Mouse (Mus musculus) adrenal gland, adult (tissue): ENCODE measurements around the gene Cnnm2.
"Not testable (repeated sequence)": the region's sequence is repeated elsewhere in the genome, so short reads cannot be mapped to it uniquely, and the experiment has no call there.

Experiments
- DNase-seq, 2 experiments: peaks; one replicate each; pipeline ENCODE4 v3.0.0; 2022 to 2023; ENCODE audit warnings: low spot score in 1 of 2; ENCODE audit not compliant: inconsistent age in 2 of 2

Cnnm2 gene

GRCm38 (mm10) chr19:46761247-46761946 lies at the start of gene Cnnm2:
Gene Cnnm2, plus strand, starts transcription at chr19:46761596.
- peak; percentile 100 for DNase-seq

- DNase-seq, result no peak
These were observed 47.2 kb upstream of the Cnnm2 start for GRCm38 (mm10) chr19:46714234-46714633.

GRCm38 (mm10) chr19:46715016-46715415 lies 46.4 kb upstream of the Cnnm2 start:
- peak; percentile 74 to 81 for DNase-seq

- DNase-seq, result peak; percentile 44 to 63
These were observed 43.2 kb upstream of the Cnnm2 start for GRCm38 (mm10) chr19:46718150-46718549.

- no peak for DNase-seq
These were observed 37.0 kb upstream of the Cnnm2 start for GRCm38 (mm10) chr19:46724411-46724810.

- DNase-seq, result peak in 1 of 2 experiments; percentile 59
These were observed 35.3 kb upstream of the Cnnm2 start for GRCm38 (mm10) chr19:46726142-46726541.

- DNase-seq, result peak; percentile 61 to 77
These were observed 34.2 kb upstream of the Cnnm2 start for GRCm38 (mm10) chr19:46727140-46727736.

- peak; percentile 44 to 74 for DNase-seq
These were observed 33.4 kb upstream of the Cnnm2 start for GRCm38 (mm10) chr19:46727945-46728540.

- no peak for DNase-seq
These were observed 32.5 kb upstream of the Cnnm2 start for GRCm38 (mm10) chr19:46728909-46729308.

- no peak for DNase-seq
These were observed 30.0 kb upstream of the Cnnm2 start for GRCm38 (mm10) chr19:46731351-46731750.

- not testable (repeated sequence) for DNase-seq
These were observed 28.7 kb upstream of the Cnnm2 start for GRCm38 (mm10) chr19:46732673-46733072.

- no peak for DNase-seq
These were observed 27.8 kb upstream of the Cnnm2 start for GRCm38 (mm10) chr19:46733626-46734025.

GRCm38 (mm10) chr19:46735241-46735640 lies 26.2 kb upstream of the Cnnm2 start:
- DNase-seq, result no peak

GRCm38 (mm10) chr19:46737106-46737505 lies 24.3 kb upstream of the Cnnm2 start:
- peak in 1 of 2 experiments; percentile 49 for DNase-seq

GRCm38 (mm10) chr19:46740341-46741008 lies 20.9 kb upstream of the Cnnm2 start:
- DNase-seq, result peak; percentile 53 to 90

- DNase-seq, result no peak
These were observed 19.8 kb upstream of the Cnnm2 start for GRCm38 (mm10) chr19:46741574-46741973.

- no peak for DNase-seq
These were observed 16.7 kb upstream of the Cnnm2 start for GRCm38 (mm10) chr19:46744681-46745080.

- DNase-seq, result no peak
These were observed 13.6 kb upstream of the Cnnm2 start for GRCm38 (mm10) chr19:46747799-46748198.

- DNase-seq, result no peak
These were observed 9.2 kb upstream of the Cnnm2 start for GRCm38 (mm10) chr19:46752235-46752634.

- peak; percentile 53 to 77 for DNase-seq
These were observed 6.3 kb upstream of the Cnnm2 start for GRCm38 (mm10) chr19:46755066-46755465.

GRCm38 (mm10) chr19:46756221-46756620 lies 5.2 kb upstream of the Cnnm2 start:
- no peak for DNase-seq

- DNase-seq, result no peak
These were observed 2.3 kb upstream of the Cnnm2 start for GRCm38 (mm10) chr19:46759096-46759495.
